Mouse (Mus musculus) c-Kit-positive CD71-positive TER-119-negative erythroid progenitor cells, embryonic 14.5 days (primary cell): Measurements from ENCODE around the gene Camta1.

Experiments used
- DNase-seq: peaks from one replicate; pipeline ENCODE4 v3.0.0-alpha.2; 2013; ENCODE audit warnings: low read depth

The Camta1 gene

GRCm38 (mm10) chr4:151684596-151684995 lies 177.1 kb downstream of the Camta1 start:
- DNase-seq: no peak

DNA sequence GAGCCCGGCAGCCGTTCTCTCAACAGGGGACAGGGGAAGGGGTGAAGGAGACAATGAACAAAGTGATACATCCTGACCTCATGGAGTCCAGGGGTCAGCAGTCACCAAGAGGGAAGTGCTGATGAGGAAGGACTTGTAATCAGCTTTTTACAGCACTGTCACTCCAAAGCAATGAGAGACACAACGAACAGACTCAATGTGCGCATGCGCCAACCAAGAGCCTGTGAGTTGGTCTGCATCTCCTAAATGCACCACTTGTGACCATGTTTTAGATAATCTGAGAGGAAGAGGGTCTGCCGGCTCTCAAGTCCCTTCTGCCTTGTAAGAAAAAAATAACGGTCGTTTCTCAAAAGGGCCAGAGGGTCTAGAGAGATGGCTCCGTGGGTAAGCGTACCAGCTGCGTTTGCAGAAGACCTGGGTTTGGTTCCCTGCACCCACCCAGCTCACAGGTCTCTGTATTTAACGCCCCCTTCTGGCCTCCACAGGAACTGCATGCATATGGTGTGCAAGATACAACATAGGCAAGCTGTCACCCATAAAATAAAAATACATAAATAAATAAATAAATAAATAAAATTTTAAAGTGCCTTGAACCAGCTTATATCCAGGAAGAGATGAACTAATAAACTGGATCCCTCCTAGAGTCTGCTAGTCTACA lies 178.7 kb downstream of the Camta1 start:
- no peak for DNase-seq

DNA sequence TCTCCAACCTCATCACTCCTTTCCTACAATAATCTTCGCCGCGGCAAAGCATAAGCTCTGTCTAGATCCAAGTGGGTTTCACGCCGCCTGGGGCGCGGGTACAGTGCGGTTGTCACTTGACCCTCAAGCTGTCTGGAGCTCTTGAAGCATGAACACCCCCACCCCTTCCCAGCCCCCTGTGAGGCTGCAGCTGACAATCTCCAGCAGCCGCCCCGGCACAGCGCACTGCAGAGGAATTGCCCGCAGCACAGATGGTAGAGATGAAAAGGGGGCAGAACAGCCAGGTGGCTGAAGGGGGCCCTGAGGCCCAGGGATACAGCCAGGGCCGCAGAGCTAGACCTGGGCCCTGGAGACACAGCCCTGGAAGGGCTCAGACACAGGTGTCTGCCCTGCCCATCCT lies 189.2 kb downstream of the Camta1 start:
- no peak for DNase-seq

DNA sequence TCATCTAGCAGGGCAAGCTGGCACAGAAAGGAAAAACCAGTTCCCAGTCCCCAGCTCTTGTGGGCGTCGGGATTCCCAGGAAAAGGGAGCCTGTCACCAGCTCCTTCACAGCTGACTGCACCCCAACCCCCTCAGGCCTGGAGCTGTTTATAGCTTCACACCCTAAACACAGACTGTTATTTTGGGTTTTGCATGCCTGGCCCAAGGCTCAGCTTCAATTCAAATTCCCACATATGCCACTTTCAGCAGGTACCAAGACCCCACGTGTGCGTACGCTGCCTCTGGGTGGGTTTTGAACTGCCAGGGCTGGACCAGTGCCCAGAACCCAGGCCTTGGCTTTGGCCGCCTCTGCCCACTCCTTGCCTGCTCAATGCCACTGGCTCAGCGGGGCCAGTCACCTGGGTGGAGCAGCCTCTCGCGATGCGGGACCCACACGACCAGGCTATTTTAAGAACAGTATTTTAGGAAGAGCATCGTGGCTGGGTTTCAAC lies 195.2 kb downstream of the Camta1 start:
- DNase-seq: no peak

DNA sequence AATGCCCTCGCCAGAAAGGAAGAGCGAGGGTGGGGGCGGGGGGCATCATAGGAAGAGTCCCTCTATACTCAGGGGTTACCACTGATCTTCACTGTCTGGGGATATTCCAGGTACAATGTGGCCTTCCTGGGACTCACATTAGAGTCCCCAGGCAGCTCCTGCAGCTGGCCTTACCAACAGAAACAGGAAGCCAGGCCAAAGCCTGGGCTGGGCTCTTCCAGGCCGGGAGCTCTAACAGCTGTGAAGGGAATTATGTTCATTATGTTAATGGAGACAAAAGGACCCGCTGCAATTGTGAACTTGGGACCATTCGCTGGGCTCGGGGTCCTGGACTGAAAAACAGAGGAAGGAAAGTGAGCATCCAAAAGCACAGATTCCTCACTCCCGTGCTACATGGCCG lies 200.2 kb downstream of the Camta1 start:
- no peak for DNase-seq

GRCm38 (mm10) chr4:151656427-151656826 lies 205.2 kb downstream of the Camta1 start:
- no peak for DNase-seq

GRCm38 (mm10) chr4:151655637-151656385 lies 205.9 kb downstream of the Camta1 start:
- DNase-seq: no peak

DNA sequence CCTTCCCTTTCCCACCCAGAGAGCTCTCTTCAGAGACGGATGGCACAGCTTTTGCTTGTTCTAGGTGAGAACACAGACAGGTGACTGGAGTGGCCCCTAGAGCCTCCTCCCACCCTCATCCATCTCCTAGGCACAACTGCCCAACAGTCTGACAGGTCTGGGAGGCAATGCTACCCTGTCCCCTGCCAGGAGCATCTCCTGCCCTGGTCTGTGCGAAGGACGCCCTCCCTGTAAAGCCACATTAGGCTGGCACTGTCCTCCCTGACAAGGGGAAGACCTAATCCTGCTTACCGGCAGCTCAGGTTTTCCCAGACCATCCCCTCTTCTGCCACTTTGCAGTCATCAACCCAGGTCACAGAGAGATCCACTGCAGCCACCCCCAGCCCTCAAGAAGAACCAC lies 206.4 kb downstream of the Camta1 start:
- no peak for DNase-seq

GRCm38 (mm10) chr4:151642418-151642817 lies 219.3 kb downstream of the Camta1 start:
- no peak for DNase-seq

GRCm38 (mm10) chr4:151640971-151641370 lies 220.7 kb downstream of the Camta1 start:
- DNase-seq: no peak

DNA sequence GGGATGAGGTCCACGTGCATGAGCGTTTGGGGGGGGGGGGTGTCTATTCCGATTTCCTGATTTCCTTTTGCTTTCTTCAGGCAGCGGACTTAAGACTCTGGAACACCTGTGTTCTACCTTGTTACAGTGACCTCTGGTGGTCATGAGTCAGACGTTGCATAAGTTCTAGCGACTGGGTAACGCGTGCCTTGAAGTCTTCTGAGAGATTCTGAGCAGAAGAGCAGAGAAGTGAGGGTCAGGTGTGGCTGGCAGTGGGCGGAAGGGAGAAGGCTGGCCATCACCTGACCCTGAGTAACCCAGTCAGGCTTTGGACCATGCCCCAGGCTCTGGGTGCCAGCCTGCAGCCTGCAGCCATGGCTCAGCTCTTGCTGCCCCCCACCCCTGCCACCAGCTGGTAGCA lies 222.7 kb downstream of the Camta1 start:
- DNase-seq: peak; percentile 3

GRCm38 (mm10) chr4:151637348-151637747 lies 224.3 kb downstream of the Camta1 start:
- DNase-seq: no peak

DNA sequence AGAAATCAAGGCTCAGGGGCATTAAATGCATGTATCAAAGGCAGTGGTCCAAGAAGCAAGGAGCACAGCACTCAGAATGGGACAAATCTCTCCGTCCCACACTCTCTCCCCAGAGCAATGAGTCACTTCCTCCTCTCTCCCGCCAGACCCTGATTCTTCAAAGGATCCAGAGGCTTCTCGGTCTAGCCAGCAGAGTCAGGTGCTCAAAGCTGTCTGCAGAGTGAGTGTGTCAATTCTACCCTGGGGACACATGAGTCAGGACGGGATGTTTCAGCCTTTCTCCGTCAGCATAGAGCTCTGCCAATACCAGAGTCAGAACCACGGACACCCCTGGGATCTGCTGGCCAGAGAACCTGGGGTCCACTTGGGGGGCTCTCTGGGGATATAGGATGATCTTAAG lies 226.9 kb downstream of the Camta1 start:
- DNase-seq: no peak

- DNase-seq: no peak
Measured at GRCm38 (mm10) chr4:151633795-151634194, 227.9 kb downstream of the Camta1 start.

DNA sequence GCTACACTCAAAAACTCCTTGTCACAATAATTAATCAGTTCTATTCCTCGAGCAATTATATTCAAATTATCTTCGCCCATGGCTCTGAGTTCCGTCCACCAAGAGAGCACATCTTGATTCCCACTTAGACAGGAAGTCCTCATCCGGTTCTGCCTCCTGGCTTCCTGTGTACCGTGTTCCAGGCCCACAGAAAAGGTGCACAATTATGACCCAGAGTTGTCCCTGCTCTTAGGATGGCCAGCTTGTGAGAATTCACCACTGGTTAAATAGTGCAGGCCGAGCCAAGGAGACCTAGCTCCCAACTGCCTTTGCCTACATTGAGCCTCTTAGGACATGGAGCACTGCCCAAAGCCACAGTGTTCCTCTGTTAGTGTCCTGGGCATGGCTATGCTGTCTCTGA lies 229.4 kb downstream of the Camta1 start:
- DNase-seq: no peak

GRCm38 (mm10) chr4:151630664-151631063 lies 231.0 kb downstream of the Camta1 start:
- DNase-seq: no peak

DNA sequence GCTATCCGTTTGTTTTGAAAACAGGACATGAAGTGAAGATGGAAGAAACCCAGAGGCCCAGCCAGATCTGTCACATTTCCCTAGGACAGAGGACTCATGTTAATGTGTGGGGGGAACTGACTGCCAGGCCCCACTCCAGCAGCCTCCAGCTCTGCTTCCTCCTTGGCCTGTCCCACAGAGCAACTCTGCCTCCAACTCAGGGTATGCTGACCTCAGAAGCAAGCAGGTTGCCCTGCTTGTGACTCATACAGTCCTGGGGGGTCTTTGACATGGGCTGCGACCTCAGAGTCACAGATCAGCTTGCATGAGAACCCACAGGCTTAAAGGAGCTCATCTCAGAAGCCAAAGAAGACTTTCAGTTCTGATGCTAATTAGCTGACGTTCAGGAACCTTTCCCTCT lies 231.4 kb downstream of the Camta1 start:
- DNase-seq: no peak

GRCm38 (mm10) chr4:151619541-151620016 lies 242.1 kb downstream of the Camta1 start:
- no peak for DNase-seq

GRCm38 (mm10) chr4:151618420-151619310 lies 243.0 kb downstream of the Camta1 start:
- no peak for DNase-seq

- DNase-seq: no peak
Measured at GRCm38 (mm10) chr4:151611621-151612020, 250.1 kb downstream of the Camta1 start.

DNA sequence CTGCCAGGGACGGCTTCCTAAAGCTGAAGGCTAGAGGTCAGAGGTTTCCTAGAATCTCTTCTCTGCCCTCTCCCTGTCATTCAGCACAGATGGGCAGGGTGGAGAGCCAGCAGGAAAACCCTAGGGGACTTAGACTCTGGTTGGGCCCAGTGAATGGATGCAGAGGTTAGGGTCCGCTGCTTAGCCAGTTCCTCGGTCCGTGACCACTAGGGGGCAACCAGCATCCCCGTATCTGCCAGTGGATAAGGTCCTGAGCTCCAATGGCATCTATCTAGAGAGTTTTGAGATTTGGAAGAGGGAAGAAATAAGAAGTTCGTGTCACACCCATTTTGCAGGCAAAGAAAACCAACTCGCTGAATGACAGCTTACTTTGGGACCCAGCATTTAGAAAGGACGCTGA lies 251.4 kb downstream of the Camta1 start:
- DNase-seq: peak; percentile 2

GRCm38 (mm10) chr4:151604907-151605306 lies 256.8 kb downstream of the Camta1 start:
- DNase-seq: peak; percentile 21
